Mouse (Mus musculus) intestine, postnatal 0 days (tissue): Measurements from ENCODE around the gene Nacc1. TPM values are rescaled to one million over a fixed set of nuclear protein-coding genes. Genes with fewer than 3 reads are reported as not detected.
A peak's percentile ranks its signal among the peaks of the same experiment; 100 is the strongest.
"Not testable (repeated sequence)": the region's sequence is repeated elsewhere in the genome, so short reads cannot be mapped to it uniquely, and the experiment has no call there.

Source experiments
- ATAC-seq: fragments of 200-750 bp; cut with Nextera tagmentation; 2 replicates; pipeline ENCODE4 v1.8.0; 2017; ENCODE audit warnings: mild to moderate bottlenecking, moderate TSS enrichment, moderate library complexity
- H3K27ac ChIP-seq: fragments of 300-500 bp; sonication (generic); 2 replicates; pipeline ENCODE4 v1.5.1; 2014; ENCODE audit warnings: mild to moderate bottlenecking, low read depth, low read length, moderate library complexity
- H3K27me3 ChIP-seq: fragments of 300-500 bp; sonication (generic); replicated peaks from 2 replicates; pipeline ENCODE4 v1.6.1; 2014; ENCODE audit warnings: low read length, mixed read lengths; ENCODE audit not compliant: control insufficient read depth, insufficient read depth
- H3K36me3 ChIP-seq: fragments of 300-500 bp; sonication (generic); 2 replicates; pipeline ENCODE4 v1.6.1; 2014; ENCODE audit warnings: mild to moderate bottlenecking, moderate library complexity; ENCODE audit not compliant: control insufficient read depth, insufficient read depth
- H3K4me1 ChIP-seq: fragments of 300-500 bp; sonication (generic); replicated peaks from 2 replicates; pipeline ENCODE4 v1.6.1; 2014; ENCODE audit warnings: antibody characterized with exemption, low read length, mixed read lengths; ENCODE audit not compliant: control insufficient read depth, insufficient read depth
- H3K4me2 ChIP-seq: fragments of 300-500 bp; sonication (generic); replicated peaks from 2 replicates; pipeline ENCODE4 v1.6.1; 2014; ENCODE audit warnings: low read depth, mild to moderate bottlenecking, moderate library complexity
- H3K4me3 ChIP-seq: fragments of 300-500 bp; sonication (generic); 2 replicates; pipeline ENCODE4 v1.5.1; 2014; ENCODE audit warnings: low read depth, low read length
- H3K9ac ChIP-seq: fragments of 300-500 bp; sonication (generic); 2 replicates; pipeline ENCODE4 v1.6.1; 2014; ENCODE audit warnings: mild to moderate bottlenecking, low read depth, low read length
- H3K9me3 ChIP-seq: fragments of 300-500 bp; sonication (generic); 2 replicates; pipeline ENCODE4 v1.6.1; 2016; ENCODE audit warnings: mixed run types; ENCODE audit not compliant: control insufficient read depth
- CTCF ChIP-seq: sonication (generic); IDR thresholded peaks from 2 replicates; pipeline ENCODE4 v1.5.1; 2016; ENCODE audit warnings: low read depth, mild to moderate bottlenecking, control low read depth, antibody characterized with exemption, moderate library complexity
- WGBS: fragments of 180-500 bp; shearing (Covaris S2); extraction: QIAGEN DNeasy Blood & Tissue Kit; methylation state at CpG from one replicate; pipeline ENCODE4 v1.1.7; 2014; 5-methylcytosine and 5-hydroxymethylcytosine counted together
- polyA plus RNA-seq: library from polyadenylated mRNA; unstranded; fragments of >200 nt; fragmentation: Nextera tagmentation; extraction: Ambion mirVana; gene quantifications from 2 replicates; pipeline ENCODE4 v1.2.1, GENCODE M21; 2015

Gene Nacc1
- polyA plus RNA-seq, 1 experiment from 2014 or later, result 9.3 TPM

GRCm38 (mm10) chr8:84681476-84681875 lies 6.2 kb downstream of the Nacc1 start:
- H3K36me3 ChIP-seq, result peaks cover 8% of the 10 kb centered on the region
- ATAC-seq, result no peak
- H3K9me3 ChIP-seq, result no peaks in the 10 kb centered on the region
- TF ChIP-seq CTCF, result no peak
- H3K27ac ChIP-seq, result no peak overlapping the region
- peaks cover 11% of the 10 kb centered on the region for H3K4me1 ChIP-seq
- no peak overlapping the region for H3K4me2 ChIP-seq
- no peak overlapping the region for H3K9ac ChIP-seq
- 73% methylated on average over 2 of the region's 2 CpGs for WGBS
- no peak overlapping the region for H3K4me3 ChIP-seq
- no peaks in the 10 kb centered on the region for H3K27me3 ChIP-seq

DNA sequence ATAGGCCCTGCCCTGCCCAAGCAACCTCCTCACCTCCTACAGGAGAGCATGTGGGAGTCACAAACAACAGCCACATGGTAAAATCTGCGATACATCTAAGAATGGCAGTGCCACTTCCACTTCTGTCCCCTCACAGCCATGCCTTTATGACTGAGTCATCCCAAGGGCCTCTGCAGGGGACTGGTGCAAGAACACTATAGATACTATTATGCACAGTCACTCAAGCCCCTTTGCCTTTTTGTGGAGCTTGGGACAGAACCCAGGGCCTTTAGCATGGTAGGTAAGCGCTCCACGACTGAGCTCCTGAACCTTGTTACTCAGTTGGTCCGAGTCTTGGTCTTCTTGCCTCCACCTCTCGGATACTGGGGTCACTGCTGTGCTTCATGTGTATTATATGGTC lies 10.4 kb downstream of the Nacc1 start:
- no peak for ATAC-seq
- no peak for TF ChIP-seq CTCF
- no peaks in the 10 kb centered on the region for H3K4me1 ChIP-seq
- H3K9me3 ChIP-seq, result no peaks in the 10 kb centered on the region
- no peak overlapping the region for H3K4me2 ChIP-seq
- no peaks in the 10 kb centered on the region for H3K27me3 ChIP-seq
- peaks cover 37% of the 10 kb centered on the region for H3K36me3 ChIP-seq
- no peak overlapping the region for H3K4me3 ChIP-seq
- H3K9ac ChIP-seq, result no peak overlapping the region
- WGBS, result 85% methylated on average over 5 of the region's 5 CpGs
- H3K27ac ChIP-seq, result no peak overlapping the region

- not testable (repeated sequence) for H3K9me3 ChIP-seq, H3K4me1 ChIP-seq, H3K4me3 ChIP-seq, H3K4me2 ChIP-seq, H3K27me3 ChIP-seq, H3K9ac ChIP-seq
- 41% methylated on average over 5 of the region's 5 CpGs for WGBS
- peaks cover 30% of the 10 kb centered on the region for H3K36me3 ChIP-seq
- peak; percentile 87 for ATAC-seq
- H3K27ac ChIP-seq, result peak overlapping the region; percentile 74
Measured at GRCm38 (mm10) chr8:84670295-84671006, 17.2 kb downstream of the Nacc1 start.

GRCm38 (mm10) chr8:84668731-84669485 lies 18.8 kb downstream of the Nacc1 start:
- Histone ChIP-seq H3K4me1 (0 out of 2 replicates have a peak, but pooled peaks cover 2% of the 10 kb centered on the region), H3K36me3 (peaks cover 18% of the 10 kb centered on the region; the same call in 1 of the 2 replicates), H3K27ac (no peak overlapping the region), H3K4me3 (no peak overlapping the region), H3K9ac (no peak overlapping the region), H3K9me3 (no peaks in the 10 kb centered on the region), H3K27me3 (no peaks in the 10 kb centered on the region), H3K4me2 (no peak overlapping the region)
- 67% methylated on average over 6 of the region's 6 CpGs for WGBS
- no peak for ATAC-seq
- 0 out of 2 replicates have a peak, but pooled peaks have one; percentile 2 for TF ChIP-seq CTCF

DNA sequence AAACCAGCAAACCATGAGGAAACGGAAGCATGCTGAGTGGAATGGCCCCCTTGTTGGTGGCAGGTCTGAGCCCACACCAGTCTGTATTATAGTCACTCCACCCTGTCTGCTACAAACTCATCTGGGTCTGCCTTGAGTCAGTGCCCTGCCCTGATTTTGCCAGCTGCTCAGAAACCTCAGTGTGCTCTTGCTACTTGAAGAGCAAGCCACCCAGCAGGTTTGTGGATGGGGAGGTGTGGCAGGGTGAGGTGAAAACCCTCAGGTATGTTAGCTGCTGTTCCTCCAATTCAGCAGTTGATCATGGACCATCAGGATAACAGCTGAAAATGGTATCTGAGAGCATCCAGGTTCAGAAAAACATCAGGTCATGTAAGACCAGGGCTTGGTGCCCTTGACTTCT lies 19.6 kb downstream of the Nacc1 start:
- ATAC-seq, result no peak
- Histone ChIP-seq H3K27ac (no peak overlapping the region), H3K9me3 (no peaks in the 10 kb centered on the region), H3K4me2 (no peak overlapping the region), H3K4me1 (0 out of 2 replicates have a peak, but pooled peaks cover 2% of the 10 kb centered on the region), H3K27me3 (no peaks in the 10 kb centered on the region), H3K9ac (no peak overlapping the region), H3K4me3 (no peak overlapping the region), H3K36me3 (peaks cover 12% of the 10 kb centered on the region; the same call in 1 of the 2 replicates)
- WGBS, result 72% methylated on average over 1 of the region's 1 CpGs
- no peak for TF ChIP-seq CTCF

- peak overlapping the region; percentile 84 for H3K4me3 ChIP-seq
- 3% methylated on average over 14 of the region's 14 CpGs for WGBS
- H3K9ac ChIP-seq, result peak overlapping the region; percentile 71
- peak overlapping the region; percentile 84 for H3K4me2 ChIP-seq
- no peaks in the 10 kb centered on the region for H3K9me3 ChIP-seq
- H3K4me1 ChIP-seq, result 0 out of 2 replicates have a peak, but pooled peaks cover 2% of the 10 kb centered on the region
- TF ChIP-seq CTCF, result 0 out of 2 replicates have a peak, but pooled peaks have one; percentile 11
- H3K27me3 ChIP-seq, result no peaks in the 10 kb centered on the region
- peak overlapping the region; percentile 86 for H3K27ac ChIP-seq
- H3K36me3 ChIP-seq, result no peaks in the 10 kb centered on the region
- no peak for ATAC-seq
Measured at GRCm38 (mm10) chr8:84665385-84665893, 22.2 kb downstream of the Nacc1 start.
